Mouse (Mus musculus) forebrain, embryonic 15.5 days (tissue): ENCODE data around the gene Rtn1. TPM values are rescaled to one million over a fixed set of nuclear protein-coding genes. Genes with fewer than 3 reads are reported as not detected.
A peak's percentile ranks its signal among the peaks of the same experiment; 100 is the strongest.

Experiments
- ATAC-seq: fragments of 200-750 bp; cut with Nextera tagmentation; replicated peaks from 2 replicates; pipeline ENCODE4 v1.8.0; 2017; ENCODE audit warnings: mild to moderate bottlenecking, moderate TSS enrichment, moderate library complexity
- H3K27ac ChIP-seq: fragments of 300-500 bp; sonication (generic); replicated peaks from 2 replicates; pipeline ENCODE4 v1.5.1; 2015; ENCODE audit warnings: mild to moderate bottlenecking, inconsistent platforms
- H3K27me3 ChIP-seq: fragments of 300-500 bp; sonication (generic); 2 replicates; pipeline ENCODE4 v1.6.1; 2015; ENCODE audit warnings: inconsistent platforms
- H3K36me3 ChIP-seq: fragments of 300-500 bp; sonication (generic); 2 replicates; pipeline ENCODE4 v1.6.1; 2015; ENCODE audit warnings: mild to moderate bottlenecking, inconsistent platforms
- H3K4me1 ChIP-seq: fragments of 300-500 bp; sonication (generic); 2 replicates; pipeline ENCODE4 v1.6.1; 2015; ENCODE audit warnings: inconsistent platforms
- H3K4me2 ChIP-seq: fragments of 300-500 bp; sonication (generic); replicated peaks from 2 replicates; pipeline ENCODE4 v1.6.1; 2015; ENCODE audit warnings: mild to moderate bottlenecking, inconsistent platforms
- H3K4me3 ChIP-seq: fragments of 300-500 bp; sonication (generic); 2 replicates; pipeline ENCODE4 v1.5.1; 2015; ENCODE audit warnings: mild to moderate bottlenecking, inconsistent platforms
- H3K9ac ChIP-seq: fragments of 300-500 bp; sonication (generic); replicated peaks from 2 replicates; pipeline ENCODE4 v1.6.1; 2015; ENCODE audit warnings: mild to moderate bottlenecking, inconsistent platforms
- H3K9me3 ChIP-seq: fragments of 300-500 bp; sonication (generic); 2 replicates; pipeline ENCODE4 v1.6.1; 2016; ENCODE audit warnings: inconsistent platforms
- WGBS: fragments of 180-500 bp; shearing (Covaris S2); methylation state at CpG from one replicate; pipeline ENCODE4 v1.1.7; 2015; ENCODE audit warnings: mixed read lengths; 5-methylcytosine and 5-hydroxymethylcytosine counted together
- polyA plus RNA-seq: library from polyadenylated mRNA; unstranded; fragments of >200 nt; fragmentation: Nextera tagmentation; extraction: Ambion mirVana; gene quantifications from 2 replicates; pipeline ENCODE4 v1.2.1, GENCODE M21; 2015

Rtn1 gene
- 2,106 and 2,212 TPM in 2 replicates for polyA plus RNA-seq

- ATAC-seq, result no peak
- peak within 1 kb of the TSS; percentile 63 for H3K4me2 ChIP-seq
- peaks cover 19% of the 10 kb centered on the region for H3K4me1 ChIP-seq
- H3K36me3 ChIP-seq, result no peaks in the 10 kb centered on the region
- WGBS, result 26% methylated on average over 6 of the region's 6 CpGs
- peak within 1 kb of the TSS; percentile 79 for H3K27ac ChIP-seq
- H3K27me3 ChIP-seq, result 0 out of 2 replicates have a peak, but pooled peaks cover 4% of the 10 kb centered on the region
- peak within 1 kb of the TSS; percentile 83 for H3K4me3 ChIP-seq
- H3K9me3 ChIP-seq, result no peaks in the 10 kb centered on the region
- H3K9ac ChIP-seq, result peak within 1 kb of the TSS; percentile 84
These were observed at the start of gene Rtn1 for GRCm38 (mm10) chr12:72408954-72409353. TSS of gene Rtn1 (minus strand) at chr12:72409054.

DNA sequence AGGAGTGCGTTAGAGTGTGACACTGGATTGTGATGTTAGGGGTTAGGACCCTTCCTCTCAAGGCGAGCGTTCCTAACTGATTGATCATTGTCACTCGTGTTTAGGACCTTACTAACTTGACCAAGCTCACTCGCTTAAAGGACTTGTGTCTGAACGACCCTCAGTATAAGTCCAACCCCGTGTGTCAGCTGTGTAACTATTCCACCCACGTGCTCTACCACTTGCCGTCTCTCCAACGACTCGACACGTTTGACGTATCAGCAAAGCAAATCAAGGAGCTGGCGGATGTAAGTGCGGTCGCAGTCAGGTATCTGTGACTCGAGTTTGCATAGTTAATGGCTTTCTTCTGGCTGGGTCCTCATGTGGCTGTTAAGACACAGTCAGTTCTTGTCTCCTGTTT is 45.1 kb upstream of the Rtn1 start:
- no peak overlapping the region for H3K27ac ChIP-seq
- no peak overlapping the region for H3K9ac ChIP-seq
- H3K27me3 ChIP-seq, result no peaks in the 10 kb centered on the region
- H3K4me1 ChIP-seq, result 0 out of 2 replicates have a peak, but pooled peaks cover 3% of the 10 kb centered on the region
- 85% methylated on average over 17 of the region's 17 CpGs for WGBS
- no peak for ATAC-seq
- H3K36me3 ChIP-seq, result no peaks in the 10 kb centered on the region
- no peak overlapping the region for H3K4me3 ChIP-seq
- H3K9me3 ChIP-seq, result no peaks in the 10 kb centered on the region
- no peak overlapping the region for H3K4me2 ChIP-seq

DNA sequence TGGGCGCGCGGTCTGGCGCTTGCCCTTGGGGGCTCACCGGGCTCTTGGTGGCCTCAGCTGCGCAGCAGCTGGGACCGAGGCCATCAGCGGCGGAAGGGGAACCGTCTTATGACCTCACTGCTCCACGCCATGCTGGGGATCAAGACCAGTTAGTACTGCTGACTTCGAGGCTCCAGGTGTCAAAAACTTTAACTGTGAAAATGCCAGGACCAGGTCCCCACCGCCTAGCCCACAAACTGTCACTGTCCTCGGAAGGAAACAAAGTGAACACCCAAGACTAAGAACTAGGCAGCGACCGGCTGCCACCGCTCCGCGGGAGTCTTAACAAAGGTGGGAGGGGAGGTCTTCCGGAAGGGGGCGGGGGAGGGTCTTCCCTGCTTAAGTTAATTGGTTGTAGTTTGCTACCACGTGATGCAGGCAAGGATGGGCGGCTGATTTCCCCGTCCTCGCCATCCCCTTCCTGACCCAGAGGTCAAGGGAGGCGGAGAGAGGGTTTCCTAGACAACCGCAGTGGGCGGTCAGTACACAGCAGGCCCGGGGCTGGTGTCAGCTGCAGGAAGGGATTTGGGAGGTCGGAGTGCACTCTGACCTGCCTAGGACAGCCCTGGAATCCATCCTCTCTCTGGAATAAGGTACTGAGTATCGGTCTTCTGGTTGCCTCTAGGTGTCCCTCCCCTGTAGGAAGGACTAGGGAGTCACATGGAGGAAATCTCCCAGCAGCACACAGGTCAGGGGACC is 33.2 kb upstream of the Rtn1 start, which contains the start of gene Lrrc9:
TSS of gene Lrrc9 (plus strand) at position 28 of the 738 bp plus-strand sequence.
- 2% methylated on average over 31 of the region's 31 CpGs for WGBS

GRCm38 (mm10) chr12:72438961-72439480 is 30.2 kb upstream of the Rtn1 start:
- Histone ChIP-seq H3K4me1 (peaks cover 32% of the 10 kb centered on the region), H3K36me3 (no peaks in the 10 kb centered on the region), H3K9me3 (no peaks in the 10 kb centered on the region), H3K4me2 (no peak overlapping the region), H3K9ac (no peak overlapping the region), H3K4me3 (no peak overlapping the region), H3K27me3 (no peaks in the 10 kb centered on the region), H3K27ac (0 out of 2 replicates have a peak overlapping the region, but pooled peaks have one; percentile 6)
- ATAC-seq, result no peak
- 34% methylated on average over 6 of the region's 6 CpGs for WGBS

More for the DNA sequence above, 33.2 kb upstream of the Rtn1 start, which contains the start of gene Lrrc9:
- Histone ChIP-seq H3K27me3 (no peaks in the 10 kb centered on the region), H3K4me2 (peak within 1 kb of the TSS; percentile 53), H3K27ac (no peak within 1 kb of the TSS), H3K4me1 (peaks cover 27% of the 10 kb centered on the region), H3K4me3 (peak within 1 kb of the TSS; percentile 42), H3K9ac (peak within 1 kb of the TSS; percentile 43), H3K9me3 (no peaks in the 10 kb centered on the region), H3K36me3 (no peaks in the 10 kb centered on the region)
- peak; percentile 60 for ATAC-seq

GRCm38 (mm10) chr12:72437676-72438341 is 29.0 kb upstream of the Rtn1 start:
- no peak overlapping the region for H3K4me2 ChIP-seq
- 7% methylated on average over 10 of the region's 10 CpGs for WGBS
- peak overlapping the region; percentile 74 for H3K27ac ChIP-seq

DNA sequence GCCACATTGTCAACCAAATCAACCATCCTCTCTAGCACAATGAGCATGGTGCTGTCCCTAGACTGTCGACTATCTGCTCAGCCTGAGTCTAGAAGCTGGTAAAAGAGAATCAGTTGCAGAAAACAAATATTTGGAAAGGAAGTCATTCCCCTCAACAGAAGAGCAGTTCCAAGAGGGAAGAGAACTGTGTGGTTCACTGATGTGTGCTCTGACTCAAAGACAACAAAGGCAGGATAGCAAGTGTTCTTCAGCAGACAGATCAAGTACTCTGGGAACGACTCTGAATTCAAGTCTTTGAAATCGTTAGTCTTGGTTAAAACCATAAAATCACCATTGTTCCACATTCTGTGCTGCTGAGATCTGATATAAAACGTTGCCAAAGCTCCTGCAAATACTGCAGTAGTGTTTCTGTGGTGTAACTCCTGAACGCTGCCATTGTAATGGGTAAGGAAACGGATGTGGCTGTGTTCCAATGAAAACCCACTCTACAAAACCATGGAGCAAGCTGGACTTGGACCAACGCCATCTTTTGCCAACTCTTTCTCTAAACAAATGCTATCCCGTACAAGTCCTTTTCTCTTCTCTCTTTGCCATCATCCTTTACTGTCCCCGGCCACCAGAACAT is 24.5 kb upstream of the Rtn1 start:
- Histone ChIP-seq H3K27ac (peak overlapping the region; percentile 18; the same call in 1 of the 2 replicates), H3K36me3 (no peaks in the 10 kb centered on the region)
- WGBS, result 29% methylated on average over 9 of the region's 9 CpGs

More at GRCm38 (mm10) chr12:72437676-72438341, 29.0 kb upstream of the Rtn1 start:
- ATAC-seq, result peak; percentile 62
- Histone ChIP-seq H3K9ac (no peak overlapping the region), H3K4me1 (peaks cover 32% of the 10 kb centered on the region), H3K9me3 (no peaks in the 10 kb centered on the region), H3K36me3 (no peaks in the 10 kb centered on the region), H3K27me3 (no peaks in the 10 kb centered on the region), H3K4me3 (no peak overlapping the region)

GRCm38 (mm10) chr12:72432209-72432608 is 23.4 kb upstream of the Rtn1 start:
- 87% methylated on average over 4 of the region's 4 CpGs for WGBS
- no peaks in the 10 kb centered on the region for H3K9me3 ChIP-seq
- no peak for ATAC-seq
- H3K27me3 ChIP-seq, result no peaks in the 10 kb centered on the region
- H3K36me3 ChIP-seq, result no peaks in the 10 kb centered on the region
- H3K9ac ChIP-seq, result no peak overlapping the region
- no peak overlapping the region for H3K27ac ChIP-seq
- H3K4me3 ChIP-seq, result no peak overlapping the region
- H3K4me1 ChIP-seq, result peaks cover 7% of the 10 kb centered on the region
- H3K4me2 ChIP-seq, result no peak overlapping the region

More for the DNA sequence above, 24.5 kb upstream of the Rtn1 start:
- Histone ChIP-seq H3K9ac (no peak overlapping the region), H3K27me3 (no peaks in the 10 kb centered on the region), H3K4me2 (no peak overlapping the region), H3K4me3 (no peak overlapping the region), H3K4me1 (peaks cover 15% of the 10 kb centered on the region), H3K9me3 (no peaks in the 10 kb centered on the region)
- ATAC-seq, result no peak

GRCm38 (mm10) chr12:72427722-72428126 is 18.9 kb upstream of the Rtn1 start:
- Histone ChIP-seq H3K4me3 (no peak overlapping the region), H3K9ac (no peak overlapping the region), H3K4me1 (no peaks in the 10 kb centered on the region), H3K27ac (no peak overlapping the region), H3K36me3 (no peaks in the 10 kb centered on the region), H3K9me3 (no peaks in the 10 kb centered on the region), H3K4me2 (no peak overlapping the region), H3K27me3 (no peaks in the 10 kb centered on the region)
- ATAC-seq, result peak; percentile 80
- WGBS, result 25% methylated on average over 11 of the region's 11 CpGs

- no peak overlapping the region for H3K27ac ChIP-seq
- WGBS, result 59% methylated on average over 4 of the region's 4 CpGs
These were observed 13.8 kb upstream of the Rtn1 start for GRCm38 (mm10) chr12:72422681-72423080.

GRCm38 (mm10) chr12:72417762-72418161 is 8.9 kb upstream of the Rtn1 start:
- H3K4me2 ChIP-seq, result no peak overlapping the region
- H3K27me3 ChIP-seq, result no peaks in the 10 kb centered on the region
- WGBS, result 30% methylated on average over 3 of the region's 3 CpGs
- no peak overlapping the region for H3K27ac ChIP-seq
- H3K9ac ChIP-seq, result no peak overlapping the region
- no peaks in the 10 kb centered on the region for H3K4me1 ChIP-seq
- ATAC-seq, result no peak
- H3K9me3 ChIP-seq, result no peaks in the 10 kb centered on the region
- no peaks in the 10 kb centered on the region for H3K36me3 ChIP-seq
- no peak overlapping the region for H3K4me3 ChIP-seq

More at GRCm38 (mm10) chr12:72422681-72423080, 13.8 kb upstream of the Rtn1 start:
- no peaks in the 10 kb centered on the region for H3K9me3 ChIP-seq
- no peaks in the 10 kb centered on the region for H3K4me1 ChIP-seq
- ATAC-seq, result no peak
- no peak overlapping the region for H3K4me2 ChIP-seq
- H3K27me3 ChIP-seq, result no peaks in the 10 kb centered on the region
- H3K36me3 ChIP-seq, result no peaks in the 10 kb centered on the region
- H3K9ac ChIP-seq, result no peak overlapping the region
- H3K4me3 ChIP-seq, result no peak overlapping the region

GRCm38 (mm10) chr12:72408111-72408891 is 553 bp downstream of the Rtn1 start:
- Histone ChIP-seq H3K9ac (peak overlapping the region; percentile 84), H3K27me3 (0 out of 2 replicates have a peak, but pooled peaks cover 4% of the 10 kb centered on the region), H3K36me3 (no peaks in the 10 kb centered on the region), H3K4me3 (peak overlapping the region; percentile 83), H3K4me1 (peaks cover 19% of the 10 kb centered on the region), H3K4me2 (peak overlapping the region; percentile 63), H3K9me3 (no peaks in the 10 kb centered on the region), H3K27ac (peak overlapping the region; percentile 79)
- WGBS, result under 1% methylated on average over 61 of the region's 63 CpGs
- peak; percentile 85 for ATAC-seq
